Mouse (Mus musculus): Measurements from ENCODE around the gene Sec61b. TPM values are rescaled to one million over a fixed set of nuclear protein-coding genes. Genes with fewer than 3 reads are reported as not detected.

Gene Sec61b
- polyA plus RNA-seq, 1 experiment from 2014 or later, result 495 TPM

GRCm38 (mm10) chr4:47435131-47435530, 39.3 kb upstream of the Sec61b start:
- H3K4me3 ChIP-seq (ENCODE audit: low read depth, low read length), result no peak overlapping the region

GRCm38 (mm10) chr4:47435566-47436360, 38.7 kb upstream of the Sec61b start:
- no peak overlapping the region for H3K27ac ChIP-seq (replicated peaks)
- no peaks in the 10 kb centered on the region for H3K27me3 ChIP-seq (ENCODE audit: control insufficient read depth, insufficient read depth, low read length)
- TF ChIP-seq EP300 (optimal IDR thresholded peaks at IDR 0.05), result no peak
- no peak for TF ChIP-seq CTCF (IDR thresholded peaks at IDR 0.05; ENCODE audit: low read depth)
- ATAC-seq (ENCODE audit: low FRiP score, low TSS enrichment), result no peak
- peak overlapping the region; percentile 31; the same call in 1 of the 2 replicates for H3K4me2 ChIP-seq (replicated peaks; ENCODE audit: low read depth)
- WGBS, result 43% methylated on average over 28 of the region's 28 CpGs
- H3K9ac ChIP-seq (ENCODE audit: low read length), result no peak overlapping the region
- H3K36me3 ChIP-seq (ENCODE audit: control insufficient read depth, insufficient read depth, low read length), result no peaks in the 10 kb centered on the region
- no peak for DNase-seq (ENCODE audit: low spot score)
- H3K4me1 ChIP-seq (replicated peaks; ENCODE audit: control insufficient read depth, insufficient read depth), result no peaks in the 10 kb centered on the region
- H3K4me3 ChIP-seq (ENCODE audit: low read depth, low read length), result no peak overlapping the region
- no peaks in the 10 kb centered on the region for H3K9me3 ChIP-seq (ENCODE audit: control insufficient read depth, low read length)

More at GRCm38 (mm10) chr4:47435131-47435530, 39.3 kb upstream of the Sec61b start:
- no peak for TF ChIP-seq CTCF (IDR thresholded peaks at IDR 0.05; ENCODE audit: low read depth)
- no peak for TF ChIP-seq EP300 (optimal IDR thresholded peaks at IDR 0.05)
- Histone ChIP-seq H3K27me3 (ENCODE audit: control insufficient read depth, insufficient read depth, low read length) (no peaks in the 10 kb centered on the region), H3K9ac (ENCODE audit: low read length) (no peak overlapping the region), H3K4me2 (replicated peaks; ENCODE audit: low read depth) (no peak overlapping the region), H3K4me1 (replicated peaks; ENCODE audit: control insufficient read depth, insufficient read depth) (no peaks in the 10 kb centered on the region), H3K9me3 (ENCODE audit: control insufficient read depth, low read length) (no peaks in the 10 kb centered on the region), H3K27ac (replicated peaks) (no peak overlapping the region), H3K36me3 (ENCODE audit: control insufficient read depth, insufficient read depth, low read length) (no peaks in the 10 kb centered on the region)
- 80% methylated on average over 12 of the region's 12 CpGs for WGBS
- DNase-seq (ENCODE audit: low spot score), result no peak
- ATAC-seq (ENCODE audit: low FRiP score, low TSS enrichment), result no peak

- Histone ChIP-seq H3K27me3 (ENCODE audit: control insufficient read depth, insufficient read depth, low read length) (no peaks in the 10 kb centered on the region), H3K4me2 (replicated peaks; ENCODE audit: low read depth) (peak overlapping the region; percentile 98), H3K36me3 (ENCODE audit: control insufficient read depth, insufficient read depth, low read length) (no peaks in the 10 kb centered on the region), H3K4me1 (replicated peaks; ENCODE audit: control insufficient read depth, insufficient read depth) (no peaks in the 10 kb centered on the region), H3K27ac (replicated peaks) (peak overlapping the region; percentile 67; the same call in 1 of the 2 replicates), H3K9ac (ENCODE audit: low read length) (peak overlapping the region; percentile 66), H3K4me3 (ENCODE audit: low read depth, low read length) (peak overlapping the region; percentile 58), H3K9me3 (ENCODE audit: control insufficient read depth, low read length) (no peaks in the 10 kb centered on the region)
- ATAC-seq (ENCODE audit: low FRiP score, low TSS enrichment) (peak; percentile 82), DNase-seq (ENCODE audit: low spot score) (peak; percentile 83)
- under 1% methylated on average over 33 of the region's 33 CpGs for WGBS
- TF ChIP-seq EP300 (optimal IDR thresholded peaks at IDR 0.05), result no peak
- TF ChIP-seq CTCF (IDR thresholded peaks at IDR 0.05; ENCODE audit: low read depth), result peak; percentile 93
These were observed 36.8 kb upstream of the Sec61b start for GRCm38 (mm10) chr4:47437365-47438340.

DNA sequence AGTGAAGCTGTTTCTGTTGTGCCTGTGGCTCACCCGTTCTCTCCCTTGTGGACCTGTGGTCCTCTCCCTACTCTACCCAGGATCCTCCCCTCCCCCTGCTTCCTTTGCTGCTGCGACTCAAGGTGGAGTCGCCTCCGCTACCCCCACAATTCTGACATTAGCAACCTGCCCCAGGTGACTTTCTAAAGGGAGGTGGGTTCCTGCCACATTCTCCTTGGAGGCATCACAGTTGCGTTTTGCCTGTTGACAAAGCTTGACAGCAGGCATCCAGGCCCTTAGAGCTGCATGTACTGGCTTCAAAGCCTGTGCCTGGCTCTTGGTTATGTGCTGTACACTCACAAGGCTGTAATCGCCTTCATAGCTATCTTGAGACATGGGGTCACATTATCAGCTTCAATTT, 35.5 kb upstream of the Sec61b start:
- Histone ChIP-seq H3K27me3 (ENCODE audit: control insufficient read depth, insufficient read depth, low read length) (no peaks in the 10 kb centered on the region), H3K9ac (ENCODE audit: low read length) (no peak overlapping the region), H3K4me1 (replicated peaks; ENCODE audit: control insufficient read depth, insufficient read depth) (no peaks in the 10 kb centered on the region), H3K4me3 (ENCODE audit: low read depth, low read length) (no peak overlapping the region), H3K36me3 (ENCODE audit: control insufficient read depth, insufficient read depth, low read length) (no peaks in the 10 kb centered on the region), H3K9me3 (ENCODE audit: control insufficient read depth, low read length) (no peaks in the 10 kb centered on the region), H3K4me2 (replicated peaks; ENCODE audit: low read depth) (no peak overlapping the region), H3K27ac (replicated peaks) (no peak overlapping the region)
- DNase-seq (ENCODE audit: low spot score) (no peak), ATAC-seq (ENCODE audit: low FRiP score, low TSS enrichment) (no peak)
- 83% methylated on average over 6 of the region's 6 CpGs for WGBS
- TF ChIP-seq EP300 (optimal IDR thresholded peaks at IDR 0.05), result no peak
- TF ChIP-seq CTCF (IDR thresholded peaks at IDR 0.05; ENCODE audit: low read depth), result no peak

DNA sequence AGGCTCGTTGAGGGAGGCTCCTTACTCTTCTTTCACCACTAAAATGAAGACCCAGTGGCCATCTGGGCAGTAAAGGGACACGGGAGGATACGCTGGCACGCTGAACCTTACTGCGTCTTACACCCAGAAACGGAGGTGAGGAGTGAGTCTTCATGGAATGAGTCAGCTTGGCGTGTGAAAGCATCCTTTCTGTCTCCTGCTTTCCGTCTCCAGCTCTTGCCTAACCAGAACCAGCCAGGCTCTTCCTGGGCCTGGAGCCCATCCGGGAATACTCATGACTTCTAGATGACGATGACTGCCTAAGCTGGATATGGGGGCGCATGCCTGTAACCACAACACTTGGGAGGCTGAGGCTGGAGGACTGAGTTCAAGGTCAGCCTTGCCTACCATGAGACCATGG, 33.5 kb upstream of the Sec61b start:
- Histone ChIP-seq H3K27ac (replicated peaks) (no peak overlapping the region), H3K4me1 (replicated peaks; ENCODE audit: control insufficient read depth, insufficient read depth) (no peaks in the 10 kb centered on the region), H3K9me3 (ENCODE audit: control insufficient read depth, low read length) (no peaks in the 10 kb centered on the region), H3K9ac (ENCODE audit: low read length) (no peak overlapping the region), H3K4me2 (replicated peaks; ENCODE audit: low read depth) (no peak overlapping the region), H3K36me3 (ENCODE audit: control insufficient read depth, insufficient read depth, low read length) (no peaks in the 10 kb centered on the region), H3K27me3 (ENCODE audit: control insufficient read depth, insufficient read depth, low read length) (no peaks in the 10 kb centered on the region), H3K4me3 (ENCODE audit: low read depth, low read length) (no peak overlapping the region)
- WGBS, result 90% methylated on average over 11 of the region's 11 CpGs
- no peak for DNase-seq (ENCODE audit: low spot score)
- no peak for ATAC-seq (ENCODE audit: low FRiP score, low TSS enrichment)
- TF ChIP-seq CTCF (IDR thresholded peaks at IDR 0.05; ENCODE audit: low read depth) (no peak), EP300 (optimal IDR thresholded peaks at IDR 0.05) (no peak)
